Mouse (Mus musculus): ENCODE measurements around the gene Ppm1b. TPM values are rescaled to one million over a fixed set of nuclear protein-coding genes. Genes with fewer than 3 reads are reported as not detected.
"Not testable (repeated sequence)": the region's sequence is repeated elsewhere in the genome, so short reads cannot be mapped to it uniquely, and the experiment has no call there.

Ppm1b gene
- polyA plus RNA-seq, 1 experiment from 2014 or later = 73.0 TPM

- not testable (repeated sequence) for H3K9me3 ChIP-seq (ENCODE audit: control insufficient read depth, low read length); H3K27ac ChIP-seq (replicated peaks in 1 of 2; ENCODE audit: control insufficient read depth in 1 of 2, insufficient read depth in 1 of 2, low read depth in 2 of 2, low read length in 2 of 2); ATAC-seq (ENCODE audit: insufficient number of reproducible peaks, insufficient read depth, low FRiP score, low read depth); H3K27me3 ChIP-seq (ENCODE audit: control insufficient read depth, insufficient read depth, low read length); H3K9ac ChIP-seq (ENCODE audit: low read length); H3K4me3 ChIP-seq (ENCODE audit: control insufficient read depth in 1 of 2, insufficient read depth in 1 of 2, low read depth in 1 of 2, low read length in 2 of 2); H3K36me3 ChIP-seq (ENCODE audit: control insufficient read depth, insufficient read depth, low read length); H3K4me2 ChIP-seq (ENCODE audit: low read length)
- H3K4me1 ChIP-seq (ENCODE audit: control insufficient read depth in 2 of 2, insufficient read depth in 2 of 2, low read length in 2 of 2) = peaks cover 5 to 11% of the 10 kb centered on the region in 2 experiments; a peak in 3 of 4 replicates
- 61% methylated on average over 4 of the region's 4 CpGs for WGBS
These were observed 20.9 kb upstream of the Ppm1b start for GRCm38 (mm10) chr17:84935620-84936019.

- Histone ChIP-seq H3K27me3 (ENCODE audit: control insufficient read depth, insufficient read depth, low read length) (no peaks in the 10 kb centered on the region), H3K4me1 (ENCODE audit: control insufficient read depth in 2 of 2, insufficient read depth in 2 of 2, low read length in 2 of 2) (peaks cover 5 to 12% of the 10 kb centered on the region in 2 experiments), H3K36me3 (ENCODE audit: control insufficient read depth, insufficient read depth, low read length) (no peaks in the 10 kb centered on the region), H3K9ac (ENCODE audit: low read length) (no peak overlapping the region), H3K27ac (replicated peaks in 1 of 2; ENCODE audit: control insufficient read depth in 1 of 2, insufficient read depth in 1 of 2, low read depth in 2 of 2, low read length in 2 of 2) (no peak overlapping the region), H3K4me3 (ENCODE audit: control insufficient read depth in 1 of 2, insufficient read depth in 1 of 2, low read depth in 1 of 2, low read length in 2 of 2) (no peak overlapping the region), H3K4me2 (ENCODE audit: low read length) (no peak overlapping the region), H3K9me3 (ENCODE audit: control insufficient read depth, low read length) (peaks cover 8% of the 10 kb centered on the region; the same call in 1 of the 2 replicates)
- ATAC-seq (ENCODE audit: insufficient number of reproducible peaks, insufficient read depth, low FRiP score, low read depth) = no peak
- WGBS = 58% methylated on average over 9 of the region's 9 CpGs
These were observed 20.2 kb upstream of the Ppm1b start for GRCm38 (mm10) chr17:84936301-84936700.

- peaks cover 5 to 14% of the 10 kb centered on the region in 2 experiments for H3K4me1 ChIP-seq (ENCODE audit: control insufficient read depth in 2 of 2, insufficient read depth in 2 of 2, low read length in 2 of 2)
- no peak for ATAC-seq (ENCODE audit: insufficient number of reproducible peaks, insufficient read depth, low FRiP score, low read depth)
- no peak overlapping the region for H3K27ac ChIP-seq (replicated peaks in 1 of 2; ENCODE audit: control insufficient read depth in 1 of 2, insufficient read depth in 1 of 2, low read depth in 2 of 2, low read length in 2 of 2)
- H3K4me3 ChIP-seq (ENCODE audit: control insufficient read depth in 1 of 2, insufficient read depth in 1 of 2, low read depth in 1 of 2, low read length in 2 of 2) = no peak overlapping the region
- no peak overlapping the region for H3K4me2 ChIP-seq (ENCODE audit: low read length)
- no peak overlapping the region for H3K9ac ChIP-seq (ENCODE audit: low read length)
- no peaks in the 10 kb centered on the region for H3K36me3 ChIP-seq (ENCODE audit: control insufficient read depth, insufficient read depth, low read length)
- H3K9me3 ChIP-seq (ENCODE audit: control insufficient read depth, low read length) = peaks cover 6% of the 10 kb centered on the region; the same call in 1 of the 2 replicates
- H3K27me3 ChIP-seq (ENCODE audit: control insufficient read depth, insufficient read depth, low read length) = no peaks in the 10 kb centered on the region
- 93% methylated on average over 5 of the region's 5 CpGs for WGBS
These were observed 19.7 kb upstream of the Ppm1b start for GRCm38 (mm10) chr17:84936809-84937208.

- Histone ChIP-seq H3K9ac (ENCODE audit: low read length) (no peak overlapping the region), H3K27me3 (ENCODE audit: control insufficient read depth, insufficient read depth, low read length) (no peaks in the 10 kb centered on the region), H3K4me2 (ENCODE audit: low read length) (no peak overlapping the region), H3K4me3 (ENCODE audit: control insufficient read depth in 1 of 2, insufficient read depth in 1 of 2, low read depth in 1 of 2, low read length in 2 of 2) (no peak overlapping the region), H3K9me3 (ENCODE audit: control insufficient read depth, low read length) (peaks cover 4% of the 10 kb centered on the region; the same call in 1 of the 2 replicates), H3K36me3 (ENCODE audit: control insufficient read depth, insufficient read depth, low read length) (no peaks in the 10 kb centered on the region), H3K27ac (replicated peaks in 1 of 2; ENCODE audit: control insufficient read depth in 1 of 2, insufficient read depth in 1 of 2, low read depth in 2 of 2, low read length in 2 of 2) (no peak overlapping the region), H3K4me1 (ENCODE audit: control insufficient read depth in 2 of 2, insufficient read depth in 2 of 2, low read length in 2 of 2) (peaks cover 5 to 15% of the 10 kb centered on the region in 2 experiments)
- WGBS = 82% methylated on average over 7 of the region's 7 CpGs
- no peak for ATAC-seq (ENCODE audit: insufficient number of reproducible peaks, insufficient read depth, low FRiP score, low read depth)
These were observed 19.3 kb upstream of the Ppm1b start for GRCm38 (mm10) chr17:84937220-84937619.

- WGBS = 96% methylated on average over 4 of the region's 4 CpGs
These were observed 18.3 kb upstream of the Ppm1b start for GRCm38 (mm10) chr17:84938215-84938614.

GRCm38 (mm10) chr17:84940017-84940731 lies 16.4 kb upstream of the Ppm1b start:
- Histone ChIP-seq H3K27ac (replicated peaks in 1 of 2; ENCODE audit: control insufficient read depth in 1 of 2, insufficient read depth in 1 of 2, low read depth in 2 of 2, low read length in 2 of 2) (no peak overlapping the region), H3K4me2 (ENCODE audit: low read length) (no peak overlapping the region), H3K4me3 (ENCODE audit: control insufficient read depth in 1 of 2, insufficient read depth in 1 of 2, low read depth in 1 of 2, low read length in 2 of 2) (no peak overlapping the region), H3K9ac (ENCODE audit: low read length) (no peak overlapping the region), H3K9me3 (ENCODE audit: control insufficient read depth, low read length) (peaks cover 3% of the 10 kb centered on the region; the same call in 1 of the 2 replicates), H3K27me3 (ENCODE audit: control insufficient read depth, insufficient read depth, low read length) (no peaks in the 10 kb centered on the region), H3K36me3 (ENCODE audit: control insufficient read depth, insufficient read depth, low read length) (no peaks in the 10 kb centered on the region), H3K4me1 (ENCODE audit: control insufficient read depth in 2 of 2, insufficient read depth in 2 of 2, low read length in 2 of 2) (peaks cover 5 to 9% of the 10 kb centered on the region in 2 experiments; a peak in 3 of 4 replicates)
- ATAC-seq (ENCODE audit: insufficient number of reproducible peaks, insufficient read depth, low FRiP score, low read depth) = no peak
- 55% methylated on average over 9 of the region's 9 CpGs for WGBS

More at GRCm38 (mm10) chr17:84938215-84938614, 18.3 kb upstream of the Ppm1b start:
- Histone ChIP-seq H3K9me3 (ENCODE audit: control insufficient read depth, low read length) (peaks cover 3% of the 10 kb centered on the region; the same call in 1 of the 2 replicates), H3K4me3 (ENCODE audit: control insufficient read depth in 1 of 2, insufficient read depth in 1 of 2, low read depth in 1 of 2, low read length in 2 of 2) (no peak overlapping the region), H3K9ac (ENCODE audit: low read length) (no peak overlapping the region), H3K36me3 (ENCODE audit: control insufficient read depth, insufficient read depth, low read length) (no peaks in the 10 kb centered on the region), H3K27me3 (ENCODE audit: control insufficient read depth, insufficient read depth, low read length) (no peaks in the 10 kb centered on the region), H3K4me1 (ENCODE audit: control insufficient read depth in 2 of 2, insufficient read depth in 2 of 2, low read length in 2 of 2) (peaks cover 8 to 19% of the 10 kb centered on the region in 2 experiments), H3K4me2 (ENCODE audit: low read length) (no peak overlapping the region), H3K27ac (replicated peaks in 1 of 2; ENCODE audit: control insufficient read depth in 1 of 2, insufficient read depth in 1 of 2, low read depth in 2 of 2, low read length in 2 of 2) (no peak overlapping the region)
- no peak for ATAC-seq (ENCODE audit: insufficient number of reproducible peaks, insufficient read depth, low FRiP score, low read depth)

- H3K9me3 ChIP-seq (ENCODE audit: control insufficient read depth, low read length) = peaks cover 3% of the 10 kb centered on the region; the same call in 1 of the 2 replicates
- whole genome bisulfite sequencing = 73% methylated on average over 13 of the region's 13 CpGs
- no peaks in the 10 kb centered on the region for H3K36me3 ChIP-seq (ENCODE audit: control insufficient read depth, insufficient read depth, low read length)
- no peaks in the 10 kb centered on the region for H3K27me3 ChIP-seq (ENCODE audit: control insufficient read depth, insufficient read depth, low read length)
- no peak overlapping the region for H3K4me3 ChIP-seq (ENCODE audit: control insufficient read depth in 1 of 2, insufficient read depth in 1 of 2, low read depth in 1 of 2, low read length in 2 of 2)
- H3K27ac ChIP-seq (replicated peaks in 1 of 2; ENCODE audit: control insufficient read depth in 1 of 2, insufficient read depth in 1 of 2, low read depth in 2 of 2, low read length in 2 of 2) = no peak overlapping the region
- no peak for ATAC-seq (ENCODE audit: insufficient number of reproducible peaks, insufficient read depth, low FRiP score, low read depth)
- no peak overlapping the region for H3K9ac ChIP-seq (ENCODE audit: low read length)
- peaks cover 5 to 9% of the 10 kb centered on the region in 2 experiments; a peak in 3 of 4 replicates for H3K4me1 ChIP-seq (ENCODE audit: control insufficient read depth in 2 of 2, insufficient read depth in 2 of 2, low read length in 2 of 2)
- H3K4me2 ChIP-seq (ENCODE audit: low read length) = no peak overlapping the region
These were observed 15.2 kb upstream of the Ppm1b start for GRCm38 (mm10) chr17:84941291-84941868.

Data from heart, embryonic 14.5 days (tissue).